Comparison of ENCODE assay signal across 8 mouse cellular contexts in genomic region chrX:150813464-150814138, GRCm38 (mm10). TPM values are rescaled to one million over a fixed set of nuclear protein-coding genes. Genes with fewer than 3 reads are reported as not detected.
DNase-seq lines count a peak whose midpoint lies in the region; ATAC-seq and TF ChIP-seq lines count a peak whose summit lies in the region.

No protein-coding gene starts in this region.

- no peak for TF ChIP-seq CTCF in layer of hippocampus, adult 2 months (conservative IDR thresholded peaks at IDR 0.05)

- H3K4me3 ChIP-seq in layer of hippocampus, adult 2 months = peak overlapping the region; percentile 65
- peak overlapping the region; percentile 62 for H3K4me3 ChIP-seq in embryonic facial prominence, embryonic 10.5 days
- H3K4me3 ChIP-seq in heart, embryonic 11.5 days (ENCODE audit: low read depth, low read length) = peak overlapping the region; percentile 56
- H3K4me3 ChIP-seq in liver, embryonic 16.5 days (ENCODE audit: low read depth, low read length) = peak overlapping the region; percentile 50
- H3K4me3 ChIP-seq in neural tube, embryonic 12.5 days = peak overlapping the region; percentile 43

- H3K4me1 ChIP-seq in embryonic facial prominence, embryonic 10.5 days = peaks cover 7% of the 10 kb centered on the region
- H3K4me1 ChIP-seq in heart, embryonic 11.5 days (ENCODE audit: control insufficient read depth, insufficient read depth, low read length) = no peaks in the 10 kb centered on the region
- H3K4me1 ChIP-seq in liver, embryonic 16.5 days (ENCODE audit: control insufficient read depth, low read depth, low read length) = no peaks in the 10 kb centered on the region
- H3K4me1 ChIP-seq in neural tube, embryonic 12.5 days = no peaks in the 10 kb centered on the region

- no peaks in the 10 kb centered on the region for H3K9me3 ChIP-seq in embryonic facial prominence, embryonic 10.5 days
- H3K9me3 ChIP-seq in heart, embryonic 11.5 days (replicated peaks; ENCODE audit: control insufficient read depth, low read length) = no peaks in the 10 kb centered on the region
- H3K9me3 ChIP-seq in liver, embryonic 16.5 days (replicated peaks; ENCODE audit: control insufficient read depth, low read length) = no peaks in the 10 kb centered on the region
- H3K9me3 ChIP-seq in neural tube, embryonic 12.5 days = no peaks in the 10 kb centered on the region

- peak overlapping the region; percentile 69 for H3K9ac ChIP-seq in heart, embryonic 11.5 days (ENCODE audit: low read depth, low read length)
- H3K9ac ChIP-seq in liver, embryonic 16.5 days (ENCODE audit: low read depth, low read length) = no peak overlapping the region
- H3K9ac ChIP-seq in neural tube, embryonic 12.5 days = peak overlapping the region; percentile 53

- H3K27me3 ChIP-seq in embryonic facial prominence, embryonic 10.5 days (replicated peaks; ENCODE audit: low read depth, poor library complexity, severe bottlenecking) = peaks cover 46% of the 10 kb centered on the region
- H3K27me3 ChIP-seq in heart, embryonic 11.5 days (ENCODE audit: control insufficient read depth, insufficient read depth, low read length) = no peaks in the 10 kb centered on the region
- no peaks in the 10 kb centered on the region for H3K27me3 ChIP-seq in liver, embryonic 16.5 days (ENCODE audit: control insufficient read depth, insufficient read depth, low read depth, low read length)
- no peaks in the 10 kb centered on the region for H3K27me3 ChIP-seq in neural tube, embryonic 12.5 days (replicated peaks)

- WGBS in embryonic facial prominence, embryonic 10.5 days = 18% methylated on average over 16 of the region's 16 CpGs
- 19% methylated on average over 16 of the region's 16 CpGs for WGBS in heart, embryonic 11.5 days (ENCODE audit: insufficient replicate concordance)
- 21% methylated on average over 16 of the region's 16 CpGs for WGBS in liver, embryonic 16.5 days (ENCODE audit: insufficient replicate concordance)
- WGBS in neural tube, embryonic 12.5 days = 23% methylated on average over 16 of the region's 16 CpGs

- ATAC-seq in heart, embryonic 11.5 days (replicated peaks; ENCODE audit: insufficient number of reproducible peaks, low FRiP score, low TSS enrichment) = peak; percentile 67
- ATAC-seq in liver, embryonic 16.5 days (ENCODE audit: low read depth) = peak; percentile 25; the same call in 1 of the 2 replicates
- peak; percentile 79 for ATAC-seq in neural tube, embryonic 12.5 days (ENCODE audit: low FRiP score, low read depth)

- H3K4me2 ChIP-seq in heart, embryonic 11.5 days = peak overlapping the region; percentile 66
- peak overlapping the region; percentile 55 for H3K4me2 ChIP-seq in liver, embryonic 16.5 days (ENCODE audit: low read depth, low read length)
- H3K4me2 ChIP-seq in neural tube, embryonic 12.5 days (replicated peaks) = peak overlapping the region; percentile 57

- H3K27ac ChIP-seq in layer of hippocampus, adult 2 months = peak overlapping the region; percentile 73
- H3K27ac ChIP-seq in embryonic facial prominence, embryonic 10.5 days (replicated peaks) = peak overlapping the region; percentile 83
- peak overlapping the region; percentile 82 for H3K27ac ChIP-seq in heart, embryonic 11.5 days (ENCODE audit: low read depth, low read length)
- no peak overlapping the region for H3K27ac ChIP-seq in liver, embryonic 16.5 days (ENCODE audit: low read length)
- peak overlapping the region; percentile 66; the same call in 1 of the 2 replicates for H3K27ac ChIP-seq in neural tube, embryonic 12.5 days

- peak; percentile 5 to 31 for DNase-seq in layer of hippocampus, adult 2 months (ENCODE audit: low spot score in 2 of 2)
- DNase-seq in layer of hippocampus, adult 9-10 months (ENCODE audit: low spot score) = no peak
- DNase-seq in embryonic facial prominence, embryonic 10.5 days (ENCODE audit: low spot score) = peak; percentile 66
- DNase-seq in kidney, adult 9 months = peak; percentile 22
- peak; percentile 30 to 47 for DNase-seq in thymus, postnatal 36 days

- H3K36me3 ChIP-seq in embryonic facial prominence, embryonic 10.5 days (replicated peaks) = peaks cover 36% of the 10 kb centered on the region
- 0 out of 2 replicates have a peak, but pooled peaks cover 2% of the 10 kb centered on the region for H3K36me3 ChIP-seq in heart, embryonic 11.5 days (ENCODE audit: control insufficient read depth, insufficient read depth, low read length)
- no peaks in the 10 kb centered on the region for H3K36me3 ChIP-seq in liver, embryonic 16.5 days (ENCODE audit: control insufficient read depth, insufficient read depth)
- peaks cover 27% of the 10 kb centered on the region for H3K36me3 ChIP-seq in neural tube, embryonic 12.5 days

RNA-seq across cellular contexts. Expression of gene Maged2, which starts 0.5 kb away (rescaled TPM):
- 10 to 100 TPM; 43.3 to 49.6 TPM for total RNA-seq in layer of hippocampus, adult 2 months (2021)
- polyA plus RNA-seq in embryonic facial prominence, embryonic 10.5 days (2016; fragmentation: Nextera tagmentation; extraction: Ambion mirVana) = 376 and 392 TPM in 2 replicates
- polyA plus RNA-seq in heart, embryonic 11.5 days (2014; fragmentation: Nextera tagmentation; extraction: Ambion mirVana) = 718 and 779 TPM in 2 replicates
- polyA plus RNA-seq in liver, embryonic 16.5 days (2015; fragmentation: Nextera tagmentation; extraction: Ambion mirVana) = 56.9 and 61.6 TPM in 2 replicates
- 378 and 381 TPM in 2 replicates for polyA plus RNA-seq in neural tube, embryonic 12.5 days (2016; fragmentation: Nextera tagmentation; extraction: Ambion mirVana)

Comparison
In these comparisons a context has a peak if more than half of its experiments do, and no peak if none do; other contexts are left out.
1. ATAC-seq: peak in every context shown above with its lines; median percentile 79 in neural tube, embryonic 12.5 days; 67 in heart, embryonic 11.5 days; 25 in liver, embryonic 16.5 days.